Mouse (Mus musculus) embryonic facial prominence, embryonic 12.5 days (tissue): ENCODE measurements around the gene Gm8764. TPM values are rescaled to one million over a fixed set of nuclear protein-coding genes. Genes with fewer than 3 reads are reported as not detected.
"Not testable (repeated sequence)": the region's sequence is repeated elsewhere in the genome, so short reads cannot be mapped to it uniquely, and the experiment has no call there.

Experiments used
- ATAC-seq: fragments of 200-750 bp; cut with Nextera tagmentation; 2 replicates; pipeline ENCODE4 v1.8.0; 2017; ENCODE audit not compliant: insufficient number of reproducible peaks, insufficient read depth, low FRiP score, low TSS enrichment
- H3K27ac ChIP-seq: fragments of 300-500 bp; sonication (generic); 2 replicates; pipeline ENCODE4 v1.5.1; 2016; ENCODE audit warnings: mild to moderate bottlenecking
- H3K27me3 ChIP-seq: fragments of 300-500 bp; sonication (generic); 2 replicates; pipeline ENCODE4 v1.6.1; 2016; ENCODE audit warnings: mild to moderate bottlenecking, moderate library complexity
- H3K36me3 ChIP-seq: fragments of 300-500 bp; sonication (generic); 2 replicates; pipeline ENCODE4 v1.6.1; 2016; ENCODE audit warnings: mild to moderate bottlenecking
- H3K4me1 ChIP-seq: fragments of 300-500 bp; sonication (generic); 2 replicates; pipeline ENCODE4 v1.6.1; 2016
- H3K4me2 ChIP-seq: fragments of 300-500 bp; sonication (generic); replicated peaks from 2 replicates; pipeline ENCODE4 v1.6.1; 2016; ENCODE audit warnings: mild to moderate bottlenecking, moderate library complexity
- H3K4me3 ChIP-seq: fragments of 300-500 bp; sonication (generic); 2 replicates; pipeline ENCODE4 v1.5.1; 2016; ENCODE audit warnings: mild to moderate bottlenecking
- H3K9ac ChIP-seq: fragments of 300-500 bp; sonication (generic); 2 replicates; pipeline ENCODE4 v1.6.1; 2016; ENCODE audit warnings: mild to moderate bottlenecking, moderate library complexity
- H3K9me3 ChIP-seq: fragments of 300-500 bp; sonication (generic); 2 replicates; pipeline ENCODE4 v1.6.1; 2016; ENCODE audit warnings: mild to moderate bottlenecking, moderate library complexity
- WGBS: fragments of 180-500 bp; shearing (Covaris S2); methylation state at CpG from one replicate; pipeline ENCODE4 v1.1.7; 2016; 5-methylcytosine and 5-hydroxymethylcytosine counted together
- polyA plus RNA-seq: library from polyadenylated mRNA; unstranded; fragments of >200 nt; fragmentation: Nextera tagmentation; extraction: Ambion mirVana; gene quantifications from 2 replicates; pipeline ENCODE4 v1.2.1, GENCODE M21; 2016

The Gm8764 gene
- polyA plus RNA-seq: not detected in 2 replicates

DNA sequence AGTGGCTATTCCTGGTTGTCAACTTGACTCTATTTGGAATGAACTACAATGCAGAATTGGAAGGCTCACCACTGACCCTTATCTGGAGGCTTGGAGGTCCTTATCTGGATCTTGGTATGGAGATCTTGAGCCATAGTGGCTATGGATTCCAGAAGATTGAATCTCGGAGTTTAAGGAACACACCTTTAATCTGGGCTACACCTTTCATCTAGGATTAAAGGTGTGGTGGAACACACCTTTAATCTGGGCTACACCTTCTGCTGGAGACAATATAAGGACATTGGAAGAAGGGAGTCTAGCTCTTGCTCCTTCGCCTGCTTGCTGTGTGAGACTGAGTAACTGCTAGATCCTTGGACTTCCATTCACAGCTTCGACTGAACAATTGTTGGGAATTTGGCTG, at the start of gene Gm8764:
Gm8764 (plus strand) TSS at position 301 of the 400 bp plus-strand sequence.
- not testable (repeated sequence) for H3K27me3 ChIP-seq, H3K9me3 ChIP-seq, H3K4me2 ChIP-seq, H3K36me3 ChIP-seq, H3K4me3 ChIP-seq, H3K27ac ChIP-seq, H3K4me1 ChIP-seq, H3K9ac ChIP-seq, ATAC-seq
- WGBS: no CpG with 5 or more reads among the region's 3 CpGs

DNA sequence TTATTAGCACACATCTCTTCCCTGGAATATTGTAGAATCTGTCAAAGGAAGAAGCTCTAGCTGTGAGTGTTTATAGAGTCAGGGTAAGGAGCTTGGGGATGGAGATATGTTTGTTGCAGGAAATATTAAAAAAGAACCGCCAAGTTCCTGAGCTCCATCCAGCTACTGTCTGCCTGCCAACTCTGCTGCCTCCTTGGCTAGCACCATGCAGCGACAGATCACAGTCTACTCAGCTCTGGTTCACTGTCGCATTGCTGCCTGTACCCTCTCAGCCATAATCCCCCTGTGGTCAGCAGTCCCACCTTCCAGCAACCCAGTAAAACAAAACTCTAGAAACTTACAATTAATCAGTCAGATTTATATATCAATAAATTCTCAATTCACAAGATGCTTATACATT, 49.8 kb upstream of the Gm8764 start:
- Histone ChIP-seq H3K9ac (no peak overlapping the region), H3K27ac (no peak overlapping the region), H3K27me3 (no peaks in the 10 kb centered on the region), H3K4me2 (no peak overlapping the region), H3K4me3 (no peak overlapping the region), H3K9me3 (no peaks in the 10 kb centered on the region), H3K36me3 (no peaks in the 10 kb centered on the region), H3K4me1 (no peaks in the 10 kb centered on the region)
- WGBS: 79% methylated on average over 3 of the region's 3 CpGs
- no peak for ATAC-seq

DNA sequence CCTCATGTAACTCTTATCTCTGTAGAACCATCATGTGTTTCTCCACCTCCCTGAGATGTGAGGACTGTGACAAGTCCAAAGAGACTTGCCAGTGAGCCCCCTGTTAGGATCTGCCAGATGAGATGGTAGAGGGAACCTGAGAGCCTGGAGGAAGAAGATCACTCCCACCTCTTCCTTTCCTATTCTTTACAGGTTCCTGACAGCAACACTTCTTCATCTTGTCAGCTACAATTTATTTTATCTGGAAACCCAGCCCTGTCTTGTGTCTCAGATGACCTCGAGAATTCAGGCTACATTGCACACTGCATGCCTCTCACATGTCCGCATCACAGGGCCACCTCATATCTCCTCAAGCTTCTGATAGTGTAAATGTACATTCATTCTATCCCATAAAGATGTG, 41.5 kb upstream of the Gm8764 start:
- Histone ChIP-seq H3K9me3 (no peaks in the 10 kb centered on the region), H3K36me3 (no peaks in the 10 kb centered on the region), H3K27ac (no peak overlapping the region), H3K4me2 (no peak overlapping the region), H3K9ac (no peak overlapping the region), H3K4me3 (no peak overlapping the region), H3K4me1 (no peaks in the 10 kb centered on the region), H3K27me3 (no peaks in the 10 kb centered on the region)
- no peak for ATAC-seq
- WGBS: 74% methylated on average over 2 of the region's 2 CpGs

DNA sequence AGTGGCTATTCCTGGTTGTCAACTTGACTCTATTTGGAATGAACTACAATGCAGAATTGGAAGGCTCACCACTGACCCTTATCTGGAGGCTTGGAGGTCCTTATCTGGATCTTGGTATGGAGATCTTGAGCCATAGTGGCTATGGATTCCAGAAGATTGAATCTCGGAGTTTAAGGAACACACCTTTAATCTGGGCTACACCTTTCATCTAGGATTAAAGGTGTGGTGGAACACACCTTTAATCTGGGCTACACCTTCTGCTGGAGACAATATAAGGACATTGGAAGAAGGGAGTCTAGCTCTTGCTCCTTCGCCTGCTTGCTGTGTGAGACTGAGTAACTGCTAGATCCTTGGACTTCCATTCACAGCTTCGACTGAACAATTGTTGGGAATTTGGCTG, 17.1 kb upstream of the Gm8764 start, which contains the start of gene Gm21293:
Gm21293 (plus strand) TSS at position 301 of the 400 bp plus-strand sequence.
- not testable (repeated sequence) for H3K4me2 ChIP-seq, H3K27me3 ChIP-seq, ATAC-seq, H3K36me3 ChIP-seq, H3K9ac ChIP-seq, H3K4me1 ChIP-seq, H3K9me3 ChIP-seq, H3K4me3 ChIP-seq, H3K27ac ChIP-seq
- WGBS: no CpG with 5 or more reads among the region's 3 CpGs

DNA sequence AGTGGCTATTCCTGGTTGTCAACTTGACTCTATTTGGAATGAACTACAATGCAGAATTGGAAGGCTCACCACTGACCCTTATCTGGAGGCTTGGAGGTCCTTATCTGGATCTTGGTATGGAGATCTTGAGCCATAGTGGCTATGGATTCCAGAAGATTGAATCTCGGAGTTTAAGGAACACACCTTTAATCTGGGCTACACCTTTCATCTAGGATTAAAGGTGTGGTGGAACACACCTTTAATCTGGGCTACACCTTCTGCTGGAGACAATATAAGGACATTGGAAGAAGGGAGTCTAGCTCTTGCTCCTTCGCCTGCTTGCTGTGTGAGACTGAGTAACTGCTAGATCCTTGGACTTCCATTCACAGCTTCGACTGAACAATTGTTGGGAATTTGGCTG, 8.6 kb upstream of the Gm8764 start, which contains the start of gene Gm6763:
Gm6763 (plus strand) TSS at position 301 of the 400 bp plus-strand sequence.
- H3K9ac ChIP-seq, H3K4me1 ChIP-seq, H3K9me3 ChIP-seq, H3K27ac ChIP-seq, H3K4me2 ChIP-seq, ATAC-seq, H3K27me3 ChIP-seq, H3K4me3 ChIP-seq, H3K36me3 ChIP-seq: not testable (repeated sequence)
- no CpG with 5 or more reads among the region's 3 CpGs for WGBS

DNA sequence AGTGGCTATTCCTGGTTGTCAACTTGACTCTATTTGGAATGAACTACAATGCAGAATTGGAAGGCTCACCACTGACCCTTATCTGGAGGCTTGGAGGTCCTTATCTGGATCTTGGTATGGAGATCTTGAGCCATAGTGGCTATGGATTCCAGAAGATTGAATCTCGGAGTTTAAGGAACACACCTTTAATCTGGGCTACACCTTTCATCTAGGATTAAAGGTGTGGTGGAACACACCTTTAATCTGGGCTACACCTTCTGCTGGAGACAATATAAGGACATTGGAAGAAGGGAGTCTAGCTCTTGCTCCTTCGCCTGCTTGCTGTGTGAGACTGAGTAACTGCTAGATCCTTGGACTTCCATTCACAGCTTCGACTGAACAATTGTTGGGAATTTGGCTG, 8.4 kb downstream of the Gm8764 start, which contains the start of gene Gm21304:
Gm21304 (plus strand) TSS at position 301 of the 400 bp plus-strand sequence.
- not testable (repeated sequence) for H3K27ac ChIP-seq, H3K4me3 ChIP-seq, H3K27me3 ChIP-seq, H3K9me3 ChIP-seq, H3K9ac ChIP-seq, ATAC-seq, H3K4me2 ChIP-seq, H3K36me3 ChIP-seq, H3K4me1 ChIP-seq
- no CpG with 5 or more reads among the region's 3 CpGs for WGBS

DNA sequence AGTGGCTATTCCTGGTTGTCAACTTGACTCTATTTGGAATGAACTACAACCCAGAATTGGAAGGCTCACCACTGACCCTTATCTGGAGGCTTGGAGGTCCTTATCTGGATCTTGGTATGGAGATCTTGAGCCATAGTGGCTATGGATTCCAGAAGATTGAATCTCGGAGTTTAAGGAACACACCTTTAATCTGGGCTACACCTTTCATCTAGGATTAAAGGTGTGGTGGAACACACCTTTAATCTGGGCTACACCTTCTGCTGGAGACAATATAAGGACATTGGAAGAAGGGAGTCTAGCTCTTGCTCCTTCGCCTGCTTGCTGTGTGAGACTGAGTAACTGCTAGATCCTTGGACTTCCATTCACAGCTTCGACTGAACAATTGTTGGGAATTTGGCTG, 16.9 kb downstream of the Gm8764 start, which contains the start of gene Gm21312:
Gm21312 (plus strand) TSS at position 301 of the 400 bp plus-strand sequence.
- H3K9me3 ChIP-seq, H3K4me1 ChIP-seq, H3K4me3 ChIP-seq, H3K36me3 ChIP-seq, H3K9ac ChIP-seq, H3K27me3 ChIP-seq, H3K4me2 ChIP-seq, ATAC-seq, H3K27ac ChIP-seq: not testable (repeated sequence)
- no CpG with 5 or more reads among the region's 3 CpGs for WGBS

DNA sequence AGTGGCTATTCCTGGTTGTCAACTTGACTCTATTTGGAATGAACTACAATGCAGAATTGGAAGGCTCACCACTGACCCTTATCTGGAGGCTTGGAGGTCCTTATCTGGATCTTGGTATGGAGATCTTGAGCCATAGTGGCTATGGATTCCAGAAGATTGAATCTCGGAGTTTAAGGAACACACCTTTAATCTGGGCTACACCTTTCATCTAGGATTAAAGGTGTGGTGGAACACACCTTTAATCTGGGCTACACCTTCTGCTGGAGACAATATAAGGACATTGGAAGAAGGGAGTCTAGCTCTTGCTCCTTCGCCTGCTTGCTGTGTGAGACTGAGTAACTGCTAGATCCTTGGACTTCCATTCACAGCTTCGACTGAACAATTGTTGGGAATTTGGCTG, 25.4 kb downstream of the Gm8764 start, which contains the start of gene Gm20765:
Gm20765 (plus strand) TSS at position 301 of the 400 bp plus-strand sequence.
- not testable (repeated sequence) for ATAC-seq, H3K27me3 ChIP-seq, H3K4me3 ChIP-seq, H3K36me3 ChIP-seq, H3K9me3 ChIP-seq, H3K4me1 ChIP-seq, H3K9ac ChIP-seq, H3K27ac ChIP-seq, H3K4me2 ChIP-seq
- WGBS: no CpG with 5 or more reads among the region's 3 CpGs

DNA sequence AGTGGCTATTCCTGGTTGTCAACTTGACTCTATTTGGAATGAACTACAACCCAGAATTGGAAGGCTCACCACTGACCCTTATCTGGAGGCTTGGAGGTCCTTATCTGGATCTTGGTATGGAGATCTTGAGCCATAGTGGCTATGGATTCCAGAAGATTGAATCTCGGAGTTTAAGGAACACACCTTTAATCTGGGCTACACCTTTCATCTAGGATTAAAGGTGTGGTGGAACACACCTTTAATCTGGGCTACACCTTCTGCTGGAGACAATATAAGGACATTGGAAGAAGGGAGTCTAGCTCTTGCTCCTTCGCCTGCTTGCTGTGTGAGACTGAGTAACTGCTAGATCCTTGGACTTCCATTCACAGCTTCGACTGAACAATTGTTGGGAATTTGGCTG, 33.9 kb downstream of the Gm8764 start, which contains the start of gene Gm4340:
Gm4340 (plus strand) TSS at position 301 of the 400 bp plus-strand sequence.
- H3K27ac ChIP-seq, H3K9me3 ChIP-seq, H3K9ac ChIP-seq, H3K4me2 ChIP-seq, H3K36me3 ChIP-seq, H3K27me3 ChIP-seq, ATAC-seq, H3K4me3 ChIP-seq, H3K4me1 ChIP-seq: not testable (repeated sequence)
- WGBS: no CpG with 5 or more reads among the region's 3 CpGs

DNA sequence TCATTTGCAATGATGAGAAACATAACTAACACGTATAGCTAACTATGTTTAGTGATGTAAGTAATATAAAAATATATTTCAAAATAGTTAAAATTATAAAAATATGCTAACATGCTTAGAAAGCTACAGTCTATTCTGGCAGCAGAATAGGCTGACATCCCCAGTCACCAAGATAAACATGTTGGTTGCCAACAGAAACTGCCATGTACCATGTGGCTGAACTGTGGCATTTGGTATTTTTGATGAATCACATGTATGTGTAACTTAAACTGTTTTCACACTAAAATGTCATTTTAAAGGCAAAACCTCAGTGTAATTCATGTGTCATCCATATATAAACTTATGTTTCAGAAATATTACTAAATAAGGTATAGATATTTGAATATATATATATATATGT, 49.8 kb downstream of the Gm8764 start:
- Histone ChIP-seq H3K27ac (no peak overlapping the region), H3K9ac (no peak overlapping the region), H3K9me3 (no peaks in the 10 kb centered on the region), H3K27me3 (no peaks in the 10 kb centered on the region), H3K4me2 (no peak overlapping the region), H3K36me3 (no peaks in the 10 kb centered on the region), H3K4me1 (no peaks in the 10 kb centered on the region), H3K4me3 (no peak overlapping the region)
- no peak for ATAC-seq
- WGBS: 82% methylated on average over 1 of the region's 1 CpGs

DNA sequence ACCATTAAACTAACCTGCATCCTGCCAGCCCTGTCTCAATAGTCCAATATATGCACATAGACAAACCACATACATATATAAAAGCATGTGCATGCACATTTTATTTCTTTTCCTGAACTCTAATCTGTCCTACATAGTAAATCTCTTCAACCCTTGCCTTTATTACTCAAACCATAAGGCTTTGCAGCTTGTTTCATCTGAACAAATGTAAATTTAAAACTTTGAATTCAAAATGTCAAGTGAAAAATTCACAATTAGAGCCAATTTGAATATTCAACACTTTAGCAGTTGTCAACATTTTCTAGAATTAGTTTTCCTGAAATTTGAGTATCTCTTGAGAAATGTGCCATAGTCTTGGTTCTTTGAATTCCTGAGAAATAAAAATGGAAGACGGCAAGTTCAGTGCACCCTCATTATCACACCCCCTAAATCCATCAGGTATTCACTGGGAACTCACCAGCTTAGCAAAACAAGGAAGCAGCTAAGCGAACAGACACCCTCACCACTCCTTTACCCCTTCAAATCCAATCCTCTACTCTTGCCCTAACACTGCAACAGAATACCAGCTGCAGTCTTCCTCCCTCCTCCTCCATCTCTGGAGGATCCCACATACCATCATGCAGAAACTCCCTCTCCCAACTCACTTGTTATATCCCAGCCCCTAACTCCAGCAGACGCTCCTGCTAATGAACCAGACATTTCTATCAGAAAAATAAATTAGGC, 50.6 kb downstream of the Gm8764 start:
- H3K4me2 ChIP-seq: no peak overlapping the region
- no peaks in the 10 kb centered on the region for H3K36me3 ChIP-seq
- no peaks in the 10 kb centered on the region for H3K9me3 ChIP-seq
- H3K4me3 ChIP-seq: no peak overlapping the region
- H3K9ac ChIP-seq: no peak overlapping the region
- 70% methylated on average over 3 of the region's 3 CpGs for WGBS
- no peaks in the 10 kb centered on the region for H3K4me1 ChIP-seq
- H3K27me3 ChIP-seq: no peaks in the 10 kb centered on the region
- no peak overlapping the region for H3K27ac ChIP-seq
- ATAC-seq: no peak
